Mouse (Mus musculus) CH12.LX (cell line): ENCODE data around the gene Meis3. TPM values are rescaled to one million over a fixed set of nuclear protein-coding genes. Genes with fewer than 3 reads are reported as not detected.
A peak's percentile ranks its signal among the peaks of the same experiment; 100 is the strongest.

Experiments
- DNase-seq: peaks from one replicate; pipeline ENCODE4 v3.0.0-alpha.2; 2013; ENCODE audit errors: extremely low read depth
- H3K27ac ChIP-seq: 2 replicates; pipeline ENCODE4 v1.5.1; 2012; ENCODE audit warnings: low read depth, mild to moderate bottlenecking, control low read depth, moderate library complexity; ENCODE audit not compliant: insufficient read depth
- H3K27me3 ChIP-seq: replicated peaks from 2 replicates; pipeline ENCODE3; 2012; ENCODE audit warnings: inconsistent platforms
- H3K36me3 ChIP-seq, 2 experiments: replicated peaks in 1 of 2; 2 replicates each; pipeline versions ENCODE3 to v1.6.1; 2012; ENCODE audit warnings: inconsistent platforms in 1 of 2, low read length in 1 of 2, mild to moderate bottlenecking in 1 of 2, mixed read lengths in 1 of 2, moderate library complexity in 1 of 2; ENCODE audit not compliant: control insufficient read depth in 1 of 2, insufficient read depth in 1 of 2
- H3K4me1 ChIP-seq, 2 experiments: 2 replicates each; pipeline ENCODE4 v1.6.1; 2012; ENCODE audit warnings: inconsistent platforms in 1 of 2, moderate library complexity in 1 of 2; ENCODE audit not compliant: insufficient read depth in 2 of 2, control insufficient read depth in 1 of 2
- H3K4me2 ChIP-seq: 2 replicates; pipeline ENCODE4 v1.6.1; 2012; ENCODE audit warnings: low read depth, mild to moderate bottlenecking, control low read depth; ENCODE audit not compliant: poor library complexity, insufficient read depth, severe bottlenecking
- H3K4me3 ChIP-seq, 3 experiments: fragments of 150-350 bp in 1 of 3; sonication (generic) in 1 of 3; replicated peaks in 1 of 3; 2 replicates each; pipeline versions ENCODE3 to v1.5.1; 2011 to 2012; ENCODE audit warnings: low read depth in 2 of 3, low read length in 2 of 3, mild to moderate bottlenecking in 2 of 3, moderate library complexity in 2 of 3, control low read depth in 1 of 3, improper control_type of control experiment in 1 of 3, inconsistent platforms in 1 of 3, mixed read lengths in 1 of 3; ENCODE audit not compliant: poor library complexity in 1 of 3
- H3K79me2 ChIP-seq: replicated peaks from 2 replicates; pipeline ENCODE4 v1.6.1; 2012; ENCODE audit warnings: mild to moderate bottlenecking, moderate library complexity; ENCODE audit not compliant: control insufficient read depth, poor library complexity, insufficient read depth, severe bottlenecking; ENCODE audit errors: extremely low read depth
- H3K9ac ChIP-seq: 2 replicates; pipeline ENCODE4 v1.6.1; 2012; ENCODE audit warnings: low read depth, mild to moderate bottlenecking, control low read depth, moderate library complexity; ENCODE audit not compliant: insufficient read depth
- H3K9me3 ChIP-seq: replicated peaks from 2 replicates; pipeline ENCODE3; 2012; ENCODE audit warnings: low read length, inconsistent platforms, mixed read lengths
- BHLHE40 ChIP-seq: IDR thresholded peaks from 2 replicates; pipeline ENCODE4 v1.6.1; 2011; ENCODE audit warnings: mild to moderate bottlenecking, low read depth, low read length, improper control_type of control experiment
- CHD1 ChIP-seq: IDR thresholded peaks from 2 replicates; pipeline ENCODE4 v1.6.1; 2012; ENCODE audit warnings: low read depth, low read length, improper control_type of control experiment, inconsistent platforms
- CHD2 ChIP-seq: IDR thresholded peaks from 2 replicates; pipeline ENCODE4 v1.6.1; 2011; ENCODE audit warnings: low read length, improper control_type of control experiment
- CTCF ChIP-seq, 2 experiments: IDR thresholded peaks in 1 of 2; conservative IDR thresholded peaks in 1 of 2; 2 replicates each; pipeline ENCODE4 v1.5.1; 2011 to 2012; ENCODE audit warnings: low read depth in 2 of 2, low read length in 2 of 2, improper control_type of control experiment in 1 of 2, inconsistent platforms in 1 of 2, mild to moderate bottlenecking in 1 of 2, moderate library complexity in 1 of 2
- E2F4 ChIP-seq: IDR thresholded peaks from 2 replicates; pipeline ENCODE4 v1.6.1; 2011; ENCODE audit warnings: low read depth, low read length, improper control_type of control experiment; ENCODE audit not compliant: insufficient replicate concordance
- ELF1 ChIP-seq: IDR thresholded peaks from 2 replicates; pipeline ENCODE4 v1.6.1; 2014; ENCODE audit warnings: low read depth, mild to moderate bottlenecking, inconsistent platforms, low read length, improper control_type of control experiment
- EP300 ChIP-seq: IDR thresholded peaks from 2 replicates; pipeline ENCODE4 v1.6.1; 2011; ENCODE audit warnings: low read length, improper control_type of control experiment
- ETS1 ChIP-seq: conservative IDR thresholded peaks from 2 replicates; pipeline ENCODE4 v1.6.1; 2012; ENCODE audit warnings: low read depth, mild to moderate bottlenecking, inconsistent platforms, low read length, improper control_type of control experiment, moderate library complexity
- GABPA ChIP-seq: IDR thresholded peaks from 2 replicates; pipeline ENCODE4 v1.6.1; 2012; ENCODE audit warnings: low read depth, low read length, improper control_type of control experiment, inconsistent platforms; ENCODE audit not compliant: insufficient replicate concordance
- HCFC1 ChIP-seq: IDR thresholded peaks from 2 replicates; pipeline ENCODE4 v1.6.1; 2012; ENCODE audit warnings: low read depth, mild to moderate bottlenecking, inconsistent platforms, low read length, improper control_type of control experiment
- IRF4 ChIP-seq: IDR thresholded peaks from 2 replicates; pipeline ENCODE4 v1.6.1; 2014; ENCODE audit warnings: low read depth, mild to moderate bottlenecking, inconsistent platforms, low read length, improper control_type of control experiment
- JUN ChIP-seq: IDR thresholded peaks from 2 replicates; pipeline ENCODE4 v1.6.1; 2011; ENCODE audit warnings: low read depth, mild to moderate bottlenecking, low read length, improper control_type of control experiment, moderate library complexity; ENCODE audit not compliant: insufficient read depth
- JUND ChIP-seq: conservative IDR thresholded peaks from 2 replicates; pipeline ENCODE4 v1.6.1; 2011; ENCODE audit warnings: low read depth, low read length, improper control_type of control experiment
- KAT2A ChIP-seq: IDR thresholded peaks from 2 replicates; pipeline ENCODE4 v1.6.1; 2012; ENCODE audit warnings: low read length, improper control_type of control experiment, inconsistent platforms; ENCODE audit not compliant: insufficient replicate concordance
- MAFK ChIP-seq: IDR thresholded peaks from 2 replicates; pipeline ENCODE4 v1.6.1; 2011; ENCODE audit warnings: low read length, improper control_type of control experiment; ENCODE audit not compliant: insufficient replicate concordance
- MAX ChIP-seq: IDR thresholded peaks from 2 replicates; pipeline ENCODE4 v1.6.1; 2011; ENCODE audit warnings: low read length, improper control_type of control experiment
- MAZ ChIP-seq: IDR thresholded peaks from 2 replicates; pipeline ENCODE4 v1.6.1; 2012; ENCODE audit warnings: low read depth, mild to moderate bottlenecking, inconsistent platforms, low read length, improper control_type of control experiment, moderate library complexity
- MEF2A ChIP-seq: IDR thresholded peaks from 2 replicates; pipeline ENCODE4 v1.6.1; 2014; ENCODE audit warnings: low read depth, mild to moderate bottlenecking, inconsistent platforms, low read length, improper control_type of control experiment, borderline replicate concordance
- MXI1 ChIP-seq: IDR thresholded peaks from 2 replicates; pipeline ENCODE4 v1.6.1; 2011; ENCODE audit warnings: mild to moderate bottlenecking, low read depth, low read length, improper control_type of control experiment
- MYC ChIP-seq: IDR thresholded peaks from 2 replicates; pipeline ENCODE4 v1.6.1; 2011; ENCODE audit warnings: low read depth, mild to moderate bottlenecking, improper control_type of control experiment, low read length
- NELFE ChIP-seq: IDR thresholded peaks from 2 replicates; pipeline ENCODE4 v1.6.1; 2011; ENCODE audit warnings: low read depth, low read length, improper control_type of control experiment
- NRF1 ChIP-seq: IDR thresholded peaks from 2 replicates; pipeline ENCODE4 v1.6.1; 2014; ENCODE audit warnings: low read depth, mild to moderate bottlenecking, inconsistent platforms, low read length, improper control_type of control experiment, moderate library complexity
- PAX5 ChIP-seq: IDR thresholded peaks from 2 replicates; pipeline ENCODE4 v1.6.1; 2012; ENCODE audit warnings: low read length, inconsistent platforms, mixed read lengths
- POLR2A ChIP-seq: IDR thresholded peaks from 2 replicates; pipeline ENCODE4 v1.6.1; 2011; ENCODE audit warnings: low read depth, mild to moderate bottlenecking, improper control_type of control experiment, low read length
- POLR2AphosphoS2 ChIP-seq: IDR thresholded peaks from 2 replicates; pipeline ENCODE4 v1.6.1; 2011; ENCODE audit warnings: low read depth, low read length, improper control_type of control experiment
- RAD21 ChIP-seq: IDR thresholded peaks from 2 replicates; pipeline ENCODE4 v1.6.1; 2011; ENCODE audit warnings: low read depth, mild to moderate bottlenecking, low read length, improper control_type of control experiment, moderate library complexity
- RCOR1 ChIP-seq: conservative IDR thresholded peaks from 2 replicates; pipeline ENCODE4 v1.6.1; 2012; ENCODE audit warnings: low read depth, mild to moderate bottlenecking, inconsistent platforms, low read length, improper control_type of control experiment
- SIN3A ChIP-seq: IDR thresholded peaks from 2 replicates; pipeline ENCODE4 v1.6.1; 2012; ENCODE audit warnings: low read length, improper control_type of control experiment, inconsistent platforms
- SMC3 ChIP-seq: IDR thresholded peaks from 2 replicates; pipeline ENCODE4 v1.6.1; 2011; ENCODE audit warnings: low read depth, low read length, improper control_type of control experiment
- TBP ChIP-seq: conservative IDR thresholded peaks from 2 replicates; pipeline ENCODE4 v1.6.1; 2011; ENCODE audit warnings: low read depth, low read length, improper control_type of control experiment
- TCF12 ChIP-seq: IDR thresholded peaks from 2 replicates; pipeline ENCODE4 v1.6.1; 2014; ENCODE audit warnings: low read depth, mild to moderate bottlenecking, inconsistent platforms, low read length, improper control_type of control experiment
- UBTF ChIP-seq: IDR thresholded peaks from 2 replicates; pipeline ENCODE4 v1.6.1; 2012; ENCODE audit warnings: low read depth, mild to moderate bottlenecking, inconsistent platforms, low read length, improper control_type of control experiment, moderate library complexity
- USF1 ChIP-seq: IDR thresholded peaks from 2 replicates; pipeline ENCODE4 v1.6.1; 2014; ENCODE audit warnings: low read depth, mild to moderate bottlenecking, inconsistent platforms, low read length, improper control_type of control experiment
- USF2 ChIP-seq: conservative IDR thresholded peaks from 2 replicates; pipeline ENCODE4 v1.6.1; 2011; ENCODE audit warnings: low read depth, low read length, improper control_type of control experiment
- ZC3H11A ChIP-seq: IDR thresholded peaks from 2 replicates; pipeline ENCODE4 v1.6.1; 2012; ENCODE audit warnings: low read depth, mild to moderate bottlenecking, inconsistent platforms, low read length, improper control_type of control experiment
- ZKSCAN1 ChIP-seq: IDR thresholded peaks from 2 replicates; pipeline ENCODE4 v1.6.1; 2012; ENCODE audit warnings: low read depth, inconsistent platforms, low read length, improper control_type of control experiment, borderline replicate concordance
- ZMIZ1 ChIP-seq: IDR thresholded peaks from 2 replicates; pipeline ENCODE4 v1.6.1; 2012; ENCODE audit warnings: low read depth, mild to moderate bottlenecking, inconsistent platforms, low read length, improper control_type of control experiment
- ZNF384 ChIP-seq: IDR thresholded peaks from 2 replicates; pipeline ENCODE4 v1.6.1; 2012; ENCODE audit warnings: low read depth, low read length, improper control_type of control experiment, inconsistent platforms
- dilution Hi-C: fragments of 300-500 bp; cut with MboI; formaldehyde crosslinking; loops from 2 replicates; pipeline ENCODE4 v1.14.3; 2020; ENCODE audit warnings: low sequenced_read_pairs; ENCODE audit not compliant: extremely low pct_unique_long_range_greater_than_20kb, extremely low pct_ligation_motif_present
- in situ Hi-C: fragments of 300-500 bp; cut with MboI; formaldehyde crosslinking; loops from 3 replicates; pipeline ENCODE4 v1.14.3; 2019; ENCODE audit warnings: low sequenced_read_pairs, low pct_ligation_motif_present, low pct_unique_long_range_greater_than_20kb, mixed read lengths
- polyA plus RNA-seq: library from polyadenylated mRNA; unstranded; fragments of >175 nt; gene quantifications from 2 replicates; pipeline ENCODE4 v1.2.1, GENCODE M21; 2012; ENCODE audit warnings: low read depth; ENCODE audit not compliant: insufficient read length
- total RNA-seq, 2 experiments: library from RNA; depleted of rRNA; stranded (reverse); fragments of 300-350 nt in 1 of 2; fragments of >200 nt in 1 of 2; gene quantifications; 2 replicates each; pipeline ENCODE4 v1.2.3; 2012 to 2014

Meis3 gene
- total and polyA plus RNA-seq, 3 experiments: 7.9 to 11.8 (median 10.2) TPM

GRCm38 (mm10) chr7:16193702-16194101 lies 18.8 kb downstream of the Meis3 start:
- Histone ChIP-seq H3K27me3 (no peaks in the 10 kb centered on the region), H3K36me3 (peaks cover 24 to 39% of the 10 kb centered on the region in 2 experiments), H3K4me2 (no peak overlapping the region), H3K4me3 (no peak overlapping the region), H3K9me3 (no peaks in the 10 kb centered on the region), H3K4me1 (peaks cover 13 to 45% of the 10 kb centered on the region in 2 experiments), H3K27ac (no peak overlapping the region; the same call in 1 of the 2 replicates), H3K9ac (no peak overlapping the region), H3K79me2 (no peaks in the 10 kb centered on the region)
- peak; percentile 69 for DNase-seq
- in situ Hi-C loops: loop anchor here (10.0 kb wide), 1 partner anchor 61 kb away; the partner anchor contains the start of gene C5ar1
- dilution Hi-C loops: no loop called here
- TF ChIP-seq MXI1: no peak
- TF ChIP-seq IRF4: no peak
- no peak for TF ChIP-seq PAX5
- no peak for TF ChIP-seq TBP
- TF ChIP-seq ELF1: no peak
- TF ChIP-seq E2F4: no peak
- no peak for TF ChIP-seq MAX
- no peak for TF ChIP-seq MAZ
- 0 out of 2 replicates have a peak, but pooled peaks have one; percentile 56 for TF ChIP-seq MYC
- no peak for TF ChIP-seq MAFK
- peak; percentile 79 for TF ChIP-seq EP300
- peak; percentile 61 for TF ChIP-seq ETS1
- no peak for TF ChIP-seq ZC3H11A
- TF ChIP-seq NELFE: no peak
- TF ChIP-seq MEF2A: no peak
- no peak for TF ChIP-seq POLR2AphosphoS2
- TF ChIP-seq UBTF: no peak
- TF ChIP-seq BHLHE40: peak; percentile 68
- peak; percentile 47; the same call in 1 of the 2 replicates for TF ChIP-seq SIN3A
- TF ChIP-seq NRF1: no peak
- no peak for TF ChIP-seq RCOR1
- no peak for TF ChIP-seq CHD2
- TF ChIP-seq ZNF384: no peak
- TF ChIP-seq ZKSCAN1: no peak
- TF ChIP-seq USF1: 0 out of 2 replicates have a peak, but pooled peaks have one; percentile 21
- TF ChIP-seq HCFC1: no peak
- TF ChIP-seq POLR2A: no peak
- TF ChIP-seq TCF12: peak; percentile 48
- TF ChIP-seq CTCF (conservative IDR thresholded peaks at IDR 0.05 in 1 of 2, IDR thresholded peaks at IDR 0.05 in 1 of 2; ENCODE audit: low read depth in 2 of 2, low read length in 2 of 2): no peak
- no peak for TF ChIP-seq JUND
- TF ChIP-seq USF2: 0 out of 2 replicates have a peak, but pooled peaks have one; percentile 8
- no peak for TF ChIP-seq ZMIZ1
- no peak for TF ChIP-seq CHD1
- TF ChIP-seq KAT2A: no peak
- TF ChIP-seq JUN: no peak
- no peak for TF ChIP-seq SMC3
- no peak for TF ChIP-seq RAD21
- TF ChIP-seq GABPA: no peak
